Mouse (Mus musculus) lung, embryonic 14.5 days (tissue): Measurements from ENCODE around the gene Vamp4. TPM values are rescaled to one million over a fixed set of nuclear protein-coding genes. Genes with fewer than 3 reads are reported as not detected.
A peak's percentile ranks its signal among the peaks of the same experiment; 100 is the strongest.

Source experiments
- ATAC-seq: fragments of 200-750 bp; cut with Nextera tagmentation; 2 replicates; pipeline ENCODE4 v1.8.0; 2017; ENCODE audit warnings: mild to moderate bottlenecking, moderate TSS enrichment, moderate library complexity; ENCODE audit not compliant: insufficient read depth
- DNase-seq: peaks from one replicate; pipeline ENCODE4 v3.0.0-alpha.2; 2015
- H3K27ac ChIP-seq: fragments of 300-500 bp; sonication (generic); 2 replicates; pipeline ENCODE4 v1.5.1; 2014; ENCODE audit warnings: low read depth, mild to moderate bottlenecking, moderate library complexity
- H3K27me3 ChIP-seq: fragments of 300-500 bp; sonication (generic); 2 replicates; pipeline ENCODE4 v1.6.1; 2014; ENCODE audit warnings: low read length, control low read depth; ENCODE audit not compliant: insufficient read depth
- H3K36me3 ChIP-seq: fragments of 300-500 bp; sonication (generic); 2 replicates; pipeline ENCODE4 v1.6.1; 2014; ENCODE audit warnings: control low read depth; ENCODE audit not compliant: insufficient read depth
- H3K4me1 ChIP-seq: fragments of 300-500 bp; sonication (generic); 2 replicates; pipeline ENCODE4 v1.6.1; 2014; ENCODE audit warnings: antibody characterized with exemption, control low read depth; ENCODE audit not compliant: insufficient read depth
- H3K4me2 ChIP-seq: fragments of 300-500 bp; sonication (generic); 2 replicates; pipeline ENCODE4 v1.6.1; 2014; ENCODE audit warnings: mild to moderate bottlenecking
- H3K4me3 ChIP-seq: fragments of 300-500 bp; sonication (generic); 2 replicates; pipeline ENCODE4 v1.5.1; 2014; ENCODE audit warnings: low read depth, low read length
- H3K9ac ChIP-seq: fragments of 300-500 bp; sonication (generic); 2 replicates; pipeline ENCODE4 v1.6.1; 2014
- H3K9me3 ChIP-seq: fragments of 300-500 bp; sonication (generic); 2 replicates; pipeline ENCODE4 v1.6.1; 2016; ENCODE audit warnings: low read depth, low read length, control low read depth
- CTCF ChIP-seq: IDR thresholded peaks from 2 replicates; pipeline ENCODE4 v1.5.1; 2016; ENCODE audit warnings: antibody characterized with exemption, low read depth
- WGBS: fragments of 180-500 bp; shearing (Covaris S2); extraction: QIAGEN DNeasy Blood & Tissue Kit; methylation state at CpG from one replicate; pipeline ENCODE4 v1.1.7; 2014; 5-methylcytosine and 5-hydroxymethylcytosine counted together
- polyA plus RNA-seq: library from polyadenylated mRNA; unstranded; fragments of >200 nt; fragmentation: Nextera tagmentation; extraction: Ambion mirVana; gene quantifications from 2 replicates; pipeline ENCODE4 v1.2.1, GENCODE M21; 2014

Gene Vamp4
- polyA plus RNA-seq, 1 experiment from 2014 or later: 48.4 TPM

DNA sequence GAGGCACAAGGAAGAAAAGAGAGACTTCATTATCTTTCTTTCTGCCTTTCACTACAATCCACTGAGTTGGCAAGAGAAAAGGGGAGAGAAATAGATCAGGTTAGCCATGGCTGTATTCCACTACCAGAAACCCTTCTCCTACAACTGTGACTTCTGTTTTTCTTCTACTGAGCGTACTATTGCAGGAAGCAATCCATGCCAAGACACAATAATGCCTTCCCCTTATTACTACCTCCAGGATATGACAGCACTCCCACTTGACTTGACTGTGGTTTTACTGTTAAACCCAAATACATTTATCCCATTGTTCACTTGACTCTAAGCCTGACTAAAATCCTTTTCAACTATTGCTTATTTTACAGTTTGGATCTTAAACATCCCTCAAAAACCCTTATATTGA is 7.1 kb upstream of the Vamp4 start:
- Histone ChIP-seq H3K36me3 (no peaks in the 10 kb centered on the region), H3K4me2 (no peak overlapping the region), H3K4me1 (no peaks in the 10 kb centered on the region), H3K27me3 (no peaks in the 10 kb centered on the region), H3K9me3 (no peaks in the 10 kb centered on the region), H3K9ac (no peak overlapping the region), H3K27ac (no peak overlapping the region), H3K4me3 (no peak overlapping the region)
- DNase-seq (no peak), ATAC-seq (no peak)
- no peak for TF ChIP-seq CTCF
- WGBS: 69% methylated on average over 1 of the region's 1 CpGs

DNA sequence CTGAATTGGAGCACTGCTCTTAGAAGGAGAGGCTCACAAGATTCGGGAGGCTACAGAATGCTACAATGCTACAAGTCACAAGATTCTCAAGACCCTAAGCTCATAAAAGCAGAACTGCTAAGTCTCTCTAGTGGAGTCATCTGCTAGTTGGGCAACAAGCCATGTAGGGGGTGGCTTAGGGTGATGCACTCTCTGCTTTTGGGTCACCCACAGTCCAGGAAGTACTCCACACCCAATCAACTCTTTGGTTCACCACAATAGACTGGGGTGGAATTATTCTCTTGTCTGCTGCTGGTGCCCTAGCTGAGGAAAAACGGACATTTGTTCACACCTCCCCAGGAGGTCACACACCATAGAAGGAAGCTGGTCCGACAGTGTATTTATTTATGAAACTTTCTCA is 5.3 kb upstream of the Vamp4 start:
- H3K36me3 ChIP-seq: no peaks in the 10 kb centered on the region
- ATAC-seq (no peak), DNase-seq (peak; percentile 7)

DNA sequence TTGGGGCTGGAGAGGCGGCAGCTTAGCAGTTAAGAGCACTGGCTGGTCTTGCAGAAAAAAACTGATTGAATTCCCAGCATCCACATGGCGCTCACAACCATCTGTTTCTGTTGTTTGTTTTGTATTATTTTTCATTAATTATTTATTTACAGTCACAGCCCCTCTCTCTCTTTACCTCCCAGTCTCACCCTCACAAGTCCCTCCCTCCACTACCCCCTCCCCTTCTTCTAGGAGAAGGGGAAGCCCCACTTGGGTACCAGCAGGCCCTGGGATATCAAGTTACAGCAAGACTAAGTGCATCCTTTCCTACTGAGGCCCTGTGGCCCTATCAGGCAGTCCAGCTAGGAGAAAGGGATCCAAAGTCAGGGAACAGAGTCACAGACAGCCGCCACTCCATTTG is 3.0 kb upstream of the Vamp4 start:
- no peak overlapping the region for H3K4me3 ChIP-seq
- H3K9ac ChIP-seq: no peak overlapping the region
- no peak overlapping the region for H3K4me2 ChIP-seq
- WGBS: 27% methylated on average over 3 of the region's 3 CpGs
- DNase-seq (no peak), ATAC-seq (no peak)
- no peak overlapping the region for H3K27ac ChIP-seq
- no peaks in the 10 kb centered on the region for H3K9me3 ChIP-seq
- H3K27me3 ChIP-seq: no peaks in the 10 kb centered on the region
- 0 out of 2 replicates have a peak, but pooled peaks cover 4% of the 10 kb centered on the region for H3K4me1 ChIP-seq
- no peaks in the 10 kb centered on the region for H3K36me3 ChIP-seq
- TF ChIP-seq CTCF: no peak

More for the DNA sequence above, 5.3 kb upstream of the Vamp4 start:
- WGBS: 36% methylated on average over 3 of the region's 3 CpGs
- Histone ChIP-seq H3K9me3 (no peaks in the 10 kb centered on the region), H3K9ac (no peak overlapping the region), H3K27ac (no peak overlapping the region), H3K4me1 (0 out of 2 replicates have a peak, but pooled peaks cover 4% of the 10 kb centered on the region), H3K4me3 (no peak overlapping the region), H3K27me3 (no peaks in the 10 kb centered on the region), H3K4me2 (no peak overlapping the region)
- no peak for TF ChIP-seq CTCF

DNA sequence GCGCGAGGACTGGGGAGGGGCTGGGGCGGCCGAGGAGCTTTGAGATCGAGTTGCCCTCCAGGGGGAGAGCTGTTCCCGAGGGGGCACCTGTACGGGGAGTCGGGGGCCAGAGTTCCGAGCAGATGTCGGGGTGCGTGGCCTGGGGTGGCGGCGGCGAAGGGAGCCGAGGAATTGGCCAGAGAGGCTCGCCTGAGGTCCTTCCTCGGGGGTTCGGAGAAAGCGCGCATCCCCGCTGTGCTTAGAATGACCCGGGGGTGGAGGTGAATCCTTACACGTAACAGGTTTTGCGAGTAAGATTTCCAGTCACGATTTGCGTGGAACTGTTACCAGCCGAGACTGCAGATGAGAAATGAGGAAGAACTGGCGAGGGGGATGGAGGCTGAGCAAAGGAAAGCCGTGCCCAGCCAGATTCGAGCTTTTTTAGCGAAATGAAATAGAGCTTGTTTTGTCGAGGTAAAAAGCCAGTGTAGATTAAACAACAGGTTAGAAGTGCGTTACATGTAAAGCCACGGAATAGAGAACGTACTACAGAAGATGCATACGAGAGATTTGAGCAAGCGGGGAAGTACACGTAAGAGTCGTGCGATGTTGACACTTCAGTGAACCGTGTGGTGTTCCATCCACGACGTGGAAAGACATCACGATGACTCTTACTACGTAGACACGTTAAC is 751 bp downstream of the Vamp4 start:
- WGBS: under 1% methylated on average over 46 of the region's 46 CpGs
- Histone ChIP-seq H3K4me3 (peak overlapping the region; percentile 82), H3K27me3 (no peaks in the 10 kb centered on the region), H3K36me3 (peaks cover 14% of the 10 kb centered on the region), H3K4me2 (peak overlapping the region; percentile 69), H3K9me3 (no peaks in the 10 kb centered on the region), H3K9ac (peak overlapping the region; percentile 82), H3K4me1 (0 out of 2 replicates have a peak, but pooled peaks cover 4% of the 10 kb centered on the region), H3K27ac (peak overlapping the region; percentile 88)
- ATAC-seq (no peak; the same call in 1 of the 2 replicates), DNase-seq (peak; percentile 57)
- TF ChIP-seq CTCF: no peak

DNA sequence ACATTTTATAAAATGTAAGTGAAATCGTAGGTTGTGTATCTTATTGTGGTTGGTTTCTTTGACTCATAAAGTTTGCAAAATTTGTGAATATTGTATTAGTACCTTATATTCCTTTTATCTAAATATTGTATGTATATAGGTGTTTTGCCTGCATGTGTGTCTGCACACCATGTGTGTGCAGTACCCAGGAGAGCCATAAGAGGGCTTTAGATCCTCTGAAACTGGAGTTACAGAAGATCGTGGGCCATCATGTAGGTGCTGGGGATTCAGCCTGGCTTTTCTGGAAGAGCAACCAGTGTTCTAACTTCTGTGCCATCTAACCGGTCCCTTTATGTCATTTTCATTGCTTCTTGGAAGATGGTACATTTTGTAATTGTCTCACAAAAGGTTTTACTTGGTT is 4.8 kb downstream of the Vamp4 start:
- no peak overlapping the region for H3K9ac ChIP-seq
- H3K36me3 ChIP-seq: peaks cover 33% of the 10 kb centered on the region
- H3K27ac ChIP-seq: no peak overlapping the region
- TF ChIP-seq CTCF: no peak
- ATAC-seq (no peak), DNase-seq (no peak)
- no peaks in the 10 kb centered on the region for H3K9me3 ChIP-seq
- no peaks in the 10 kb centered on the region for H3K4me1 ChIP-seq
- WGBS: 96% methylated on average over 3 of the region's 3 CpGs
- no peak overlapping the region for H3K4me3 ChIP-seq
- H3K27me3 ChIP-seq: no peaks in the 10 kb centered on the region
- no peak overlapping the region for H3K4me2 ChIP-seq

DNA sequence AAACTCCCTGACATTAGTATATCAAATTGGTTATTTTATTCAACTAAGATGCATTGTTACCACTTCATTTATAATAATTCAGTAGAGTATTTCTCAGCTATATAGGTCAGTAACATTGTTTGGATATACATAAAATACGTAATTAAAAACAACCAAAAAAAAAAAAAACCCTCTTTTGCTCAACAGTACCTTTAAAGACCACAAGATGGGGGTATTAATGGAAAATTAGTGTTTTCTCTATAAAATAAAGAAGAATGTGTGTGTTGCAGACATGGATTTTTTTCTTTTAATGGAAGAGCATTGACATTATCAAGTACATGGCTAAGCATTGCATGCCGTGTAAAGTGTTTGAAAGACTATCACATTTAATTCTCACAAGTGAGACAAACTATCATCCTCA is 12.6 kb downstream of the Vamp4 start:
- Histone ChIP-seq H3K4me2 (no peak overlapping the region), H3K36me3 (peaks cover 29% of the 10 kb centered on the region), H3K4me1 (no peaks in the 10 kb centered on the region), H3K27ac (no peak overlapping the region), H3K9me3 (no peaks in the 10 kb centered on the region), H3K27me3 (no peaks in the 10 kb centered on the region), H3K4me3 (no peak overlapping the region), H3K9ac (no peak overlapping the region)
- ATAC-seq (no peak), DNase-seq (peak; percentile 37)
- 74% methylated on average over 2 of the region's 2 CpGs for WGBS
- TF ChIP-seq CTCF: no peak

DNA sequence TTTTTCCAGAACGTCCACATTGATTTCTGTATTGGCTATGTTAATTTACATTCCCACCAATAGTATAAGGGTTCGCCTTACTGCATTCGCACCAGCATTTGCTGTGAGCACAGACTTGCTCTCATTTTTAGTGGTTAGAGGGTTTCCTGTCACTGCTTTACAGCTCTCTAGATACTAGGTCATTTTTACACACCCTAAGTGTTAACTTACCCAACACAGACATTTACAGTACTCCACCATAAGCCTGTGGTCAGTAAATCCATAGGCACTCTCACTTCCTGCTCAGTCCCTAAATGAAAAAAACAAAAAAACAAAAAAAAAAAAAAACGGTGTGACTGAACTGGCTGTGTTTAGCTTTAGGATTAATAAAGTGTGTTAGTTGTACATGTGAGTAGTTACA is 16.0 kb downstream of the Vamp4 start:
- Histone ChIP-seq H3K27ac (no peak overlapping the region), H3K36me3 (peaks cover 16% of the 10 kb centered on the region), H3K4me2 (no peak overlapping the region), H3K4me3 (no peak overlapping the region), H3K9ac (no peak overlapping the region), H3K9me3 (no peaks in the 10 kb centered on the region), H3K4me1 (no peaks in the 10 kb centered on the region), H3K27me3 (no peaks in the 10 kb centered on the region)
- TF ChIP-seq CTCF: no peak
- ATAC-seq (no peak), DNase-seq (no peak)
- WGBS: 69% methylated on average over 4 of the region's 4 CpGs
